Mouse (Mus musculus) spleen, postnatal 0 days (tissue): ENCODE measurements around the gene E030030I06Rik. TPM values are rescaled to one million over a fixed set of nuclear protein-coding genes. Genes with fewer than 3 reads are reported as not detected.

ENCODE experiments used
- polyA plus RNA-seq: library from polyadenylated mRNA; unstranded; fragments of >200 nt; fragmentation: Nextera tagmentation; extraction: Ambion mirVana; gene quantifications from 2 replicates; pipeline ENCODE4 v1.2.1, GENCODE M21; 2015

E030030I06Rik gene
- polyA plus RNA-seq, result 8.3 and 13.9 TPM in 2 replicates

GRCm38 (mm10) chr10:22149073-22149690, at the start of gene E030030I06Rik:
Gene E030030I06Rik (minus strand): TSS chr10:22149270.

DNA sequence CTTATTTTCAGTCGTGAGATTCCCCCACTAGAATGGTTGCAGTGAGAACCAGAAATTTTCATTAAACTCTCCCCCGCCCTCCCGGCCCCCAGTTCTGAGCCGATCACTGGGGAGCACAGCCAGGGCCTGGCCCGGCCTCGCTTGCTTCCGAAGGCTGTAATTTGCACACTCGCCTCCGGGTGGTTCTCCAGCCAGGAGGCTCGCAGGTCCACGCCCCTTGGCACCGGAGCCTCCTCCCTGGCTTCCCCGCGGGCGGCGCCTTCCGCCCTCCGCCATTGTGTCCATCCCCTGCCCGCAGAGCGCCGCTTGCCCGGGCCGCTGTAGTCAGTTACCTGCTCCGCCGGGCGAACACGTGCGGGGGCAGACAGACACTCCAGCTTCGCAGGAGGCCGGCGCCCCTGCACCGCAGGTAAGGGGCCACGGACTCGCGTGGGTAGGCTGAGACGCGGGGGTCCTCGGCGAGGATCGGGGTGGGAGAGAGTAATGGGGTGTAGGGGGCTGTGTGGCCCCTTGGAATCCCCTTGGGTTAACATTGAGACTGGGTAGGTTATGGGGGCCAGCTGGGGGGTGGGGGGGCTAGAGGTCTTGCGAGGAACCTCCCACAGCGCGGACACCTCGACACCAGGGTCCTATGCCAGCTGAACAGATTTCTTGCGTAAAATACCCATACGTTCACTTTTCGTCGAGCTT, 9.4 kb upstream of the E030030I06Rik start, which contains the start of the genes Raet1e and H60b:
Gene Raet1e, plus strand, starts transcription at position 260 of the 690 bp plus-strand sequence.
Gene H60b, plus strand, starts transcription at position 277 of the 690 bp plus-strand sequence.

DNA sequence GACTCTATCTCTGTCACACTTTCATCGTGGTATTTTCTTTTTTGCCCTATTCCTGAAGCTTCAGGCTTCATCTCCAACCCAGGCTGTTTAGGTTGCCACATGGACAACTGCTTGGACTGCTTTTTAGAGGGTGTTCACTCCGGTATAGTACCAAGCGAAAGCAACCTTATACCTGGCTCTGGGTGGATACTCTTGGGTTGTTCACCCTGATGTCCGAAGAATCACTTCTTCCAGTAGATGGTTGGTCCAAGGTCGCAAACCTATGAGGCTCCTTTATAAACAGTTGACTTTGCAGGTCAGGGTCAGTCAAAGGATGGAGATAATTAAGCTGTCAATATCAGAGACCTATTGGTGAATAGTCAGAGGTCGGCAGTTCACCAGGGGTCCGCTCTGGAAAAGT, 81.1 kb downstream of the E030030I06Rik start, which contains the start of gene 4930444G20Rik:
Gene 4930444G20Rik, minus strand, starts transcription at position 101 of the 400 bp plus-strand sequence.

Other genes starting within 250 kb of the E030030I06Rik start
- not detected in 2 replicates for gene 4930444G20Rik, start 81.2 kb downstream of the E030030I06Rik start, polyA plus RNA-seq
- 0.89 and 1.0 TPM in 2 replicates for gene Raet1e, start 9.3 kb upstream of the E030030I06Rik start, polyA plus RNA-seq
- gene H60b, start 9.3 kb upstream of the E030030I06Rik start, polyA plus RNA-seq, result 0.66 and 1.1 TPM in 2 replicates
- 0.69 and 1.7 TPM in 2 replicates for gene Raet1d, start 211.3 kb upstream of the E030030I06Rik start, polyA plus RNA-seq